Mouse (Mus musculus) midbrain, embryonic 15.5 days (tissue): ENCODE measurements around the gene Agbl1. TPM values are rescaled to one million over a fixed set of nuclear protein-coding genes. Genes with fewer than 3 reads are reported as not detected.

Experiments used
- ATAC-seq: fragments of 200-750 bp; cut with Nextera tagmentation; replicated peaks from 2 replicates; pipeline ENCODE4 v1.8.0; 2017; ENCODE audit warnings: moderate TSS enrichment
- H3K27ac ChIP-seq: fragments of 300-500 bp; sonication (generic); 2 replicates; pipeline ENCODE4 v1.5.1; 2015; ENCODE audit warnings: mild to moderate bottlenecking, inconsistent platforms
- H3K27me3 ChIP-seq: fragments of 300-500 bp; sonication (generic); replicated peaks from 2 replicates; pipeline ENCODE4 v1.6.1; 2015; ENCODE audit warnings: inconsistent platforms
- H3K36me3 ChIP-seq: fragments of 300-500 bp; sonication (generic); replicated peaks from 2 replicates; pipeline ENCODE4 v1.6.1; 2015; ENCODE audit warnings: inconsistent platforms
- H3K4me1 ChIP-seq: fragments of 300-500 bp; sonication (generic); 2 replicates; pipeline ENCODE4 v1.6.1; 2015; ENCODE audit warnings: inconsistent platforms
- H3K4me2 ChIP-seq: fragments of 300-500 bp; sonication (generic); 2 replicates; pipeline ENCODE4 v1.6.1; 2015; ENCODE audit warnings: inconsistent platforms, mild to moderate bottlenecking, moderate library complexity
- H3K4me3 ChIP-seq: fragments of 300-500 bp; sonication (generic); 2 replicates; pipeline ENCODE4 v1.5.1; 2015; ENCODE audit warnings: mild to moderate bottlenecking, inconsistent platforms
- H3K9ac ChIP-seq: fragments of 300-500 bp; sonication (generic); 2 replicates; pipeline ENCODE4 v1.6.1; 2015; ENCODE audit warnings: mild to moderate bottlenecking, inconsistent platforms
- H3K9me3 ChIP-seq: fragments of 300-500 bp; sonication (generic); 2 replicates; pipeline ENCODE4 v1.6.1; 2016; ENCODE audit warnings: inconsistent platforms
- WGBS: fragments of 180-500 bp; shearing (Covaris S2); methylation state at CpG from one replicate; pipeline ENCODE4 v1.1.7; 2015; ENCODE audit warnings: mixed read lengths; 5-methylcytosine and 5-hydroxymethylcytosine counted together
- polyA plus RNA-seq: library from polyadenylated mRNA; unstranded; fragments of >200 nt; fragmentation: Nextera tagmentation; extraction: Ambion mirVana; gene quantifications from 2 replicates; pipeline ENCODE4 v1.2.1, GENCODE M21; 2015

The Agbl1 gene
- polyA plus RNA-seq, 1 experiment from 2014 or later = 0.25 TPM

- peak; percentile 94 for ATAC-seq
- 2% methylated on average over 15 of the region's 15 CpGs for WGBS
These were observed 163.5 kb downstream of the Agbl1 start for GRCm38 (mm10) chr7:76392941-76393817.

GRCm38 (mm10) chr7:76407930-76408557, 178.4 kb downstream of the Agbl1 start:
- no peak for ATAC-seq
- Histone ChIP-seq H3K4me3 (no peak overlapping the region), H3K27me3 (no peaks in the 10 kb centered on the region), H3K36me3 (no peaks in the 10 kb centered on the region), H3K4me1 (no peaks in the 10 kb centered on the region), H3K27ac (no peak overlapping the region), H3K9me3 (no peaks in the 10 kb centered on the region), H3K9ac (no peak overlapping the region), H3K4me2 (no peak overlapping the region)
- WGBS = 35% methylated on average over 4 of the region's 4 CpGs

More at GRCm38 (mm10) chr7:76392941-76393817, 163.5 kb downstream of the Agbl1 start:
- Histone ChIP-seq H3K4me2 (peak overlapping the region; percentile 53), H3K4me1 (peaks cover 11% of the 10 kb centered on the region), H3K9ac (peak overlapping the region; percentile 33; the same call in 1 of the 2 replicates), H3K9me3 (no peaks in the 10 kb centered on the region), H3K27me3 (no peaks in the 10 kb centered on the region), H3K4me3 (peak overlapping the region; percentile 36), H3K27ac (peak overlapping the region; percentile 76), H3K36me3 (no peaks in the 10 kb centered on the region)

GRCm38 (mm10) chr7:76409020-76409419, 179.3 kb downstream of the Agbl1 start:
- H3K9me3 ChIP-seq = no peaks in the 10 kb centered on the region
- H3K4me2 ChIP-seq = no peak overlapping the region
- WGBS = 43% methylated on average over 10 of the region's 10 CpGs
- no peak overlapping the region for H3K4me3 ChIP-seq
- no peaks in the 10 kb centered on the region for H3K36me3 ChIP-seq
- H3K27ac ChIP-seq = no peak overlapping the region
- H3K9ac ChIP-seq = no peak overlapping the region
- H3K4me1 ChIP-seq = no peaks in the 10 kb centered on the region
- ATAC-seq = no peak
- H3K27me3 ChIP-seq = no peaks in the 10 kb centered on the region

- no peaks in the 10 kb centered on the region for H3K9me3 ChIP-seq
- no peak overlapping the region for H3K4me3 ChIP-seq
- no peak overlapping the region for H3K4me2 ChIP-seq
- WGBS = 85% methylated on average over 9 of the region's 9 CpGs
- no peaks in the 10 kb centered on the region for H3K27me3 ChIP-seq
- H3K9ac ChIP-seq = no peak overlapping the region
- H3K36me3 ChIP-seq = no peaks in the 10 kb centered on the region
- no peak for ATAC-seq
- H3K27ac ChIP-seq = no peak overlapping the region
- no peaks in the 10 kb centered on the region for H3K4me1 ChIP-seq
These were observed 180.9 kb downstream of the Agbl1 start for GRCm38 (mm10) chr7:76410403-76411180.

GRCm38 (mm10) chr7:76411933-76412587, 182.4 kb downstream of the Agbl1 start:
- Histone ChIP-seq H3K4me3 (no peak overlapping the region), H3K9ac (no peak overlapping the region), H3K4me1 (no peaks in the 10 kb centered on the region), H3K27ac (no peak overlapping the region), H3K27me3 (no peaks in the 10 kb centered on the region), H3K4me2 (no peak overlapping the region), H3K9me3 (no peaks in the 10 kb centered on the region), H3K36me3 (no peaks in the 10 kb centered on the region)
- 79% methylated on average over 4 of the region's 4 CpGs for WGBS
- ATAC-seq = no peak

GRCm38 (mm10) chr7:76416084-76416597, 186.5 kb downstream of the Agbl1 start:
- Histone ChIP-seq H3K4me2 (no peak overlapping the region), H3K9ac (no peak overlapping the region), H3K36me3 (no peaks in the 10 kb centered on the region), H3K9me3 (no peaks in the 10 kb centered on the region), H3K4me3 (no peak overlapping the region), H3K27ac (no peak overlapping the region), H3K4me1 (no peaks in the 10 kb centered on the region), H3K27me3 (no peaks in the 10 kb centered on the region)
- no peak for ATAC-seq
- WGBS = 53% methylated on average over 3 of the region's 3 CpGs

- Histone ChIP-seq H3K9me3 (no peaks in the 10 kb centered on the region), H3K27me3 (no peaks in the 10 kb centered on the region), H3K4me2 (no peak overlapping the region), H3K4me1 (0 out of 2 replicates have a peak, but pooled peaks cover 5% of the 10 kb centered on the region), H3K36me3 (no peaks in the 10 kb centered on the region), H3K4me3 (no peak overlapping the region), H3K9ac (no peak overlapping the region), H3K27ac (no peak overlapping the region)
- 0 out of 2 replicates have a peak, but pooled peaks have one; percentile 17 for ATAC-seq
These were observed 208.9 kb downstream of the Agbl1 start for GRCm38 (mm10) chr7:76438581-76438980.

GRCm38 (mm10) chr7:76438988-76439387, 209.3 kb downstream of the Agbl1 start:
- H3K9me3 ChIP-seq = no peaks in the 10 kb centered on the region
- no peaks in the 10 kb centered on the region for H3K27me3 ChIP-seq
- H3K4me2 ChIP-seq = no peak overlapping the region
- no peak overlapping the region for H3K4me3 ChIP-seq
- 0 out of 2 replicates have a peak, but pooled peaks cover 5% of the 10 kb centered on the region for H3K4me1 ChIP-seq
- no peak overlapping the region for H3K9ac ChIP-seq
- no peaks in the 10 kb centered on the region for H3K36me3 ChIP-seq
- no peak for ATAC-seq
- 21% methylated on average over 4 of the region's 4 CpGs for WGBS
- H3K27ac ChIP-seq = no peak overlapping the region

GRCm38 (mm10) chr7:76462361-76463001, 232.8 kb downstream of the Agbl1 start:
- Histone ChIP-seq H3K36me3 (no peaks in the 10 kb centered on the region), H3K4me3 (no peak overlapping the region), H3K27ac (no peak overlapping the region), H3K4me1 (no peaks in the 10 kb centered on the region), H3K9ac (no peak overlapping the region), H3K4me2 (no peak overlapping the region), H3K9me3 (no peaks in the 10 kb centered on the region), H3K27me3 (no peaks in the 10 kb centered on the region)
- ATAC-seq = no peak
- WGBS = 44% methylated on average over 5 of the region's 5 CpGs

GRCm38 (mm10) chr7:76466427-76466826, 236.7 kb downstream of the Agbl1 start:
- Histone ChIP-seq H3K4me2 (no peak overlapping the region), H3K9me3 (no peaks in the 10 kb centered on the region), H3K27me3 (no peaks in the 10 kb centered on the region), H3K36me3 (no peaks in the 10 kb centered on the region), H3K4me3 (no peak overlapping the region), H3K4me1 (no peaks in the 10 kb centered on the region), H3K9ac (no peak overlapping the region), H3K27ac (no peak overlapping the region)
- ATAC-seq = no peak
- WGBS = 76% methylated on average over 2 of the region's 2 CpGs

- Histone ChIP-seq H3K9ac (no peak overlapping the region), H3K27ac (no peak overlapping the region), H3K4me1 (peaks cover 6% of the 10 kb centered on the region; the same call in 1 of the 2 replicates), H3K27me3 (no peaks in the 10 kb centered on the region), H3K36me3 (no peaks in the 10 kb centered on the region), H3K4me3 (no peak overlapping the region), H3K4me2 (no peak overlapping the region), H3K9me3 (no peaks in the 10 kb centered on the region)
- ATAC-seq = 0 out of 2 replicates have a peak, but pooled peaks have one; percentile 24
- 30% methylated on average over 6 of the region's 6 CpGs for WGBS
These were observed 244.5 kb downstream of the Agbl1 start for GRCm38 (mm10) chr7:76474233-76474632.
